Mouse (Mus musculus) T-cell, adult 2 months (primary cell): ENCODE measurements around the gene Ddr2.

Source experiments
- DNase-seq: peaks from one replicate; pipeline ENCODE4 v3.0.0; 2022; ENCODE audit warnings: low spot score

The Ddr2 gene

DNA sequence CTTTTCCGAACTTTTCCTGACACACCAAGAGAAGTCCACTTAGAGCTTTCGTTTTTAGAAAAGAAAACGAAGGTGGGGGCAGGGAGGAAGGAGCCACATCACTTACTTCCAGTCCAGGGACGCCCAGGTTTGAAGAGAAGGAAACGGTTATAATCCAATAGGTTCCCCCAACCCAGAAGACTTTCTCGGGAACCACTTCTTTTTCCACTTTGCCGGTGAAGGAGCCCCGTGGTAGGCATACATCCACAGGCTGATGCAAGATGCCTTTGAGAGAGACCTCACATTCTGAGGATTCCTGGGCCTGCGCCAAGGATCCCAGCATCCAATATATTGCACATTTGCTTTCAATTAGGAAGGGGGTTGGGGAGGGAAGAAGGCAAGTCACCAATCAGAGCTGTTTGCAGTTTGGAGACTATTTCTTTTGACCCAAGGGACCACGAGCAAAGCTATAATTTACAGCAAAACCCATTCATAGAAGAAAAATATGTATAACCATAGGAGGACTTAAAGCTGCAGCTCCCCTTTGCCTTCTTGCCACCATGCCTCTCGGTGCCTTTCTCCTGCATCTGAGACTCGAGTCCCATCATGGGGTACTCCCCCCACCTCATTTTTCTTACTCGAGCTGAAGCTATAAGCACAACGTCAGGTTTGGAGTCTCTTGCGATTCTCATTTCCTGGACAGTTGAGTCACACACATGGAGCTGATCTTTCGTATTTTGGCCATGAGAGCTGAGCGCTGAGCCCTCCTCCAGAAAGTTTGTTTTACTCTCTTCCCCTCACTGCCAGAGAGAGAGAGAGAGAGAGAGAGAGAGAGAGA lies at the start of gene Ddr2:
Ddr2 (minus strand) TSS at position 247 of the 817 bp plus-strand sequence.
- DNase-seq: no peak

GRCm38 (mm10) chr1:170159707-170160106 lies 49.1 kb upstream of the Ddr2 start:
- no peak for DNase-seq

DNA sequence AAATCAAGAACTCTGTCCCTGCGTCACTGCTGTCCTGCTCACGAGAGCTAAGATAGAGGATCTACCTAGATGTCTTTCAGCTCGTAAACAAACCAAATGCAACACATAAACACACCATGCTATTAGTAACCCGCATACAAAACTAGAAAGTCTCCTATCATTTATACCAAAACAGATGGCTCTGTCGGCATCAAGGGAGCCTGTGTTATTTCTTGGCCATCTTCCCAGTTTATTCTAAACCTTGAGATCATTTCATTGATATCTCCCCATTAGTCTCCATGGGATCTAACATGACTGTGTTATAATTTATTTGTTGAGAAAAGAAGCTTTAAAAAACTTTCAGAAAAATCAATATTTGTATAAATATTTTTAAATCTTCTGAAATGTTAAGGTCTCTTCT lies 45.2 kb upstream of the Ddr2 start:
- no peak for DNase-seq

- DNase-seq: no peak
These were observed 44.7 kb upstream of the Ddr2 start for GRCm38 (mm10) chr1:170155298-170155697.

GRCm38 (mm10) chr1:170153986-170154385 lies 43.4 kb upstream of the Ddr2 start:
- DNase-seq: no peak

GRCm38 (mm10) chr1:170152552-170152951 lies 42.0 kb upstream of the Ddr2 start:
- DNase-seq: no peak

- DNase-seq: no peak
These were observed 40.3 kb upstream of the Ddr2 start for GRCm38 (mm10) chr1:170150870-170151269.

GRCm38 (mm10) chr1:170149756-170150155 lies 39.2 kb upstream of the Ddr2 start:
- no peak for DNase-seq

DNA sequence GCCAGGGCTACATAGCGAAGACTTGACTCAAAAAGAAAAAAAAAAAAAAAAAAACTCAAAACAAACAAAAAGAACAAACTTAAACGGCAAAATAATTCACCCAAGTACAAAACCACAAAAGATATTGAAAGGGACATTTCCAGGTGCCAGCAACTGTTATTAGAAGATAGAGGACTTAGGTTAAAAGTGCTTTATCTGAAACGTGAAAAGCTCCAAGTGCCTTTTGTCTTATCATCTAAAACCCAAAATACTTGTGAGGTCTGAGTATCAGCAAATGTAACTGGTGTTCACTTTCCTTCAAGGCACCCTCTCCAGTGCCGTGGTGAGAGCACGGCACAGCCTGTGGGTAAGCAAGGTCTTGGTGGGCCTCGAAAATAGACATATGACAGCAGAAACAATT lies 38.0 kb upstream of the Ddr2 start:
- no peak for DNase-seq

- DNase-seq: peak; percentile 30
These were observed 37.3 kb upstream of the Ddr2 start for GRCm38 (mm10) chr1:170147651-170148448.

DNA sequence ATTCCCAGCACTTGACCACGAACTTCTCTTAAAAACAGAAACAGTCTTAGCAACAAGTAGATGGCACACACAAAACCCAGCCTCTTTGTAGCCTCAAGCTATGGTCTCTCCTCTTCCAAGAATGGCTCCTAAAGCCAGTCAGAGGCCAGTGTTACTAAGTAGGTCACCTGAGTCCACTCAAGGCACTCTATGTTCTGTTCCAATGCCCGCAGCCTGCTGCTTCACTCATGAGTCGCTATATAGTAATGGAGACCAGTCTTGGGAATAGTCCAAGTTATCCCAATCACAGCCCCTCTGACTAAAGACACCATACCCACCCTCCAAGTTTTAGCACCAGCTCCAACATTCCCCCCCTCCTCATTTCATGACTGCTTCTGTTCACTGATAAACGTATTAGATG lies 35.0 kb upstream of the Ddr2 start:
- DNase-seq: no peak

DNA sequence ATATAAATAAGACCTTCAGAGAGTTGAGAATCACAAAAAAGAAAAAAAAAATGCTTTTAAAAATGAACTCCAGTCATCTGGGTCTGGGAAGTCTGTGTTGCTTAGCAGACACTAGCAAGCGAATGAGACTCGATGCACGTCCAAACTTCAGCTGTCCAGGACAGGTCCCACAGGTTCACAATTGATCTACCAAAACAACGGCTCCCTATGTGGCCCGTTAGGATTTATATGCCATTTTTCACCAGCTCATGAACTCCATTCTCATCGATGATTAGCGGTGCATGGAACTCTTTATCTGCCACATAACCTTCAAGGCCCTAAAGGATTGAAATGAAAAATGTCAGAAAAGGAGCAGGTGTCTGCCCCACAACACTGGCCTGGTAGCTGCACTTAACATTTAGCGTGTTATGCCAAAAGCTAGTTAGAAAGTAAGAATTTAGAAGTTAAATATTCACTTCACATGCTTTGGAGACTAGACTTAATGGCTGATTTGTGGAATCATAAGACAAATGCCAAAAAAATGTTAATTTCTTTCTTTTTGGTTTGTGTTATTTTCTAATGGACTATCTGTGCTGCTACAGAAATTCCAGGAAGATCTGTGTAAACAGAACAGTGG lies 31.8 kb upstream of the Ddr2 start:
- DNase-seq: no peak

DNA sequence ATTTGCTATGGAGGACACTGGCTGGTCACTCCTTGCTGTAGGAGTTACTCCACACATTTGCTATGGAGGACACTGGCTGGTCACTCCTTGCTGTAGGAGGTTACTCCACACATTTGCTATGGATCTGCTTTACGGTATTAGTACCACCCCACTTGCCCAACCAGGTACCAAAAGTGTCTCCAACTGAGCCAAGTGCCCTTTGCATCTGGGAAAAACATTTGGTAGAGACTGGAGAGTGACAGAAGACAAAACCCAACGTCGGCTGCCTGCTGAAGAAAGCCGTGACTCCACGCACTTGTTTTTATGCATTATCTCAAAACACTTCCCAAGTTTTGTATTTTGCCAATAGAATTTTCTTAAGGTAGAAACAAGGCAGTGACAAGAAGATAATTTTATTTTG lies 31.1 kb upstream of the Ddr2 start:
- no peak for DNase-seq

DNA sequence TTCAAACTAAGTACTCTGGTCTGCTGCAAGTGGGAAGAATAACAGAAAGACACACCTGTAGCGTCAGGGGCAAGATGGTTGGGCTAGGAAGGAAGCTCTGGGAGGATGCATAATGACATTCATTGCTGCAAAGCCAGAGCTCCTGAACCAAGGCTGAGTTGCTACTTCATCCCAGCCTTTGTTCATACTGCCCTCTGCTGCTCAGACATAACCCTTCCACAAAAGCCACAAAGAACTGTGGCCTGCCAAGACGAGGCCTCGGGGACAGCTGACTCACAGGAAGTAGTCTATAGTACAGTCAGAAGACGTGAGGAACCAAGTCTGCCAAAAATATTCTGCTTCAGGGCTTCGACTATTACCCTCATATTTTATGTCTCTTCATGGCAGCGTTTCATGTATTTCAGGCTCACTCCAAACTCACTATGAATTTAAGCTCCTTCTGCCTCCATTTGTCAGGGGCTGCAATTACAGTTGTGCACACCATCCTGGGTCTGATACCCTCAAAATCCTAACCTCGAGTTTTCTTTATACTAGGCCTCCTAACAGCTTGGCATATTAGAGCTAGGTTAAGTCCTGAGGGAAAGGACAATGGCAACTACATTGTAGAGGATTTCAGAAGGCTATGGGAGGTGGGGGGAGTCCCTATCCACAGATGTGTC lies 25.9 kb upstream of the Ddr2 start:
- DNase-seq: peak; percentile 53

- no peak for DNase-seq
These were observed 23.7 kb upstream of the Ddr2 start for GRCm38 (mm10) chr1:170134264-170134663.

- DNase-seq: no peak
These were observed 20.4 kb upstream of the Ddr2 start for GRCm38 (mm10) chr1:170130962-170131361.

DNA sequence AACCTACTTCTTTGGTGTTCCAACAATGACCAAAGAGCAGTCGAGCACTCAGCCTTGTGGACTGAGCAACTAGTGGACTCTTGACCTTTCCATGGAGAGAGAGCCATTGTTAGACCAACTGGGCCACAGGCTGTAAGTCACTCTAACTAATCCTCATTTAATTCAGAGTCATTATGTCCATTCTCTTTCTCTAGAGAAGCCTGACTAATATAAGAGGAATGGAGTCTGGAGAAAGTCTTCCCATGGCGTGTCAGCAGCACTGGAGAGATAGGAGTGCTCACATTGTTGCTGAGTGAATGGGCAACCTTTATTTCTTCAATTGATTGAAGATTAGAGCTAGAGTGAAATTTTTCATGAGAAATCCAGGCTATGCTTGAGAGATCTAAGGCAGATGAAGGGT lies 14.1 kb upstream of the Ddr2 start:
- DNase-seq: no peak

- no peak for DNase-seq
These were observed 3.1 kb upstream of the Ddr2 start for GRCm38 (mm10) chr1:170113616-170114015.

DNA sequence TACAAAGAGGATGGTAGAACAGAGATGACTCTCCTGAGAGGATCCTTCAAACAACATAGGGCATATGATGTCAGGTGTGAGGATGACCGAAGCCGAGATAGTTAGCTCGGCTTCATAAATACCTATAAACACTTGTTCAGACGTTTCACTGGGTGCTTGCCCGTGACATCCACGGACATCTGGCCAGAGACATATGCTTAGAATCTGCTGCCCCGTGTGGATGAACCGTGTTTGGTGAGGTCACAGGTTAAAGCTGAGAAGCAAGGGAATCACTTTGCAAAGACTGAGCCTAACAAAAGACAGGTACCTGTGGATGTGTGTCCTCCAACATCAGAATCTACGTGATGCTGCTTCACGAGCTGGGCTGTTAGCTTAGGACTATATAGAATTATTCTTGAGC lies 1.7 kb upstream of the Ddr2 start:
- no peak for DNase-seq

DNA sequence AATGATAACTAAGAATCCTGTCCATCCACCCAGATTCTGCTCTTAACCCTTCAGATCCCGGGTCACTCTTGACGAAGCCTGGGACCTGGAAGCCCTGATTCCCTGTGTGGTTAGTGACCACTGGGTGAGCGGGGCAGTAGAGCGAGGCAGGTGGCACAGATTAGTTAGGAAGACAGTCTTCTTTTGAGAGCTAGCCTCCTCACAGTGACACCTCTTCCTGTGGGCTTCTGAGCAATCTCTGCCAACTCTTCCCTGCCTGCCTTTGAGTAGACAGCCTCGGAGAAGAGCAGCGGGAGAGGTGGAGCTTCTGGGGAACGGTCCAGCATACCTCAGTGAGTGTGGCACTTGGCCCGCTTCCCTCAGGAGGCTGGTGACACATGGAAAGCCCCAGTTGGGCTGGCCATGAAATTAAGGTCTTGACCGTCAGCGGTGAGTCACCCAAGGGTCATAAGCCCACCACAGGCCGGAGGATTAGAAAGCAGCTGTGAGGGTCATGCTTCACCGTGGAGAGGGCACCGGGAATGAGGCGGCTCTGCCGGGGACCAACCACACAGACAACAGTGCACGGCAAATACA lies 1.2 kb upstream of the Ddr2 start:
- DNase-seq: no peak

GRCm38 (mm10) chr1:170109776-170110515 lies 616 bp downstream of the Ddr2 start:
- no peak for DNase-seq
